Mouse (Mus musculus): ENCODE measurements around the gene Cyp2j7. TPM values are rescaled to one million over a fixed set of nuclear protein-coding genes. Genes with fewer than 3 reads are reported as not detected.

The Cyp2j7 gene
- polyA plus RNA-seq, 1 experiment from 2014 or later, result not detected

Other genes starting within 250 kb of the Cyp2j7 start
- 0.29 and 1.3 TPM in 2 replicates for gene Cyp2j13, start 159.1 kb downstream of the Cyp2j7 start, polyA plus RNA-seq (2015; fragmentation: Nextera tagmentation; extraction: Ambion mirVana)
- gene Cyp2j12, start 95.5 kb downstream of the Cyp2j7 start, polyA plus RNA-seq (2015; fragmentation: Nextera tagmentation; extraction: Ambion mirVana), result not detected in 2 replicates
- gene Cyp2j11, start 112.0 kb upstream of the Cyp2j7 start, polyA plus RNA-seq (2015; fragmentation: Nextera tagmentation; extraction: Ambion mirVana), result not detected in 2 replicates

All from intestine, embryonic 16.5 days (tissue).